Mouse (Mus musculus) embryonic stem cell, embryonic (primary cell): ENCODE measurements at regions not wholly inside any gene's neighbourhood (a gene's known extent, or its start where the extent isn't known, plus 50 kb on each side); places are given as distances from the start of the nearest gene placed in this dataset.

Experiments
- CTCF ChIA-PET, 4 experiments: fragments of 300-600 bp in 2 of 4; fragments of 350-600 bp in 2 of 4; sonication (Branson Sonifier 250); formaldehyde crosslinking; loops; one replicate each; lab custom pipeline; 2022; ENCODE audit warnings: inconsistent platforms in 2 of 4; lab: Charles Lee
- POLR2A ChIA-PET, 4 experiments: fragments of 300-600 bp in 2 of 4; fragments of 350-600 bp in 2 of 4; sonication (Branson Sonifier 250); formaldehyde crosslinking; loops; one replicate each; lab custom pipeline; 2022; ENCODE audit warnings: antibody characterized with exemption in 4 of 4, inconsistent platforms in 1 of 4; lab: Charles Lee

DNA sequence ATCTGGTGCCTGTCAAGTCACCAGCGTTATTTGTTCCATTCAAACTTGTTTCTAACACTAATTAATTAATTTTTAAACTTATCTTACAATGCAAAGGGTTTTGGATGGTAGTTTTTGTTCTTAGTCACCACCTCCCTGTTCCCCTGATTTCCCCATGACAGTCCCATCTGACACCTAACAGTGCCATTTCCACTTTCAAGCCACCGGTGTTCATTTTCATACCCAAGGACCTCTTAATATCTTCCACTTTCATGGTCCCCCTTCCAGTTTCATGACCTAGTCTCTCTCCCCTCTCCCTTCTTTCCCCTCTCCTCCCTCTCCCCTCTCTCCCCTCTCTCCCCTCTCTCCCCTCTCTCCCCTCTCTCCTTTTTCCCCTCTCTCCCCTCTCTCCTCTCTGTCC, 99.3 kb upstream of the Fndc3a start:
- CTCF ChIA-PET, result no interaction called here
- POLR2A ChIA-PET, result no interaction called here

DNA sequence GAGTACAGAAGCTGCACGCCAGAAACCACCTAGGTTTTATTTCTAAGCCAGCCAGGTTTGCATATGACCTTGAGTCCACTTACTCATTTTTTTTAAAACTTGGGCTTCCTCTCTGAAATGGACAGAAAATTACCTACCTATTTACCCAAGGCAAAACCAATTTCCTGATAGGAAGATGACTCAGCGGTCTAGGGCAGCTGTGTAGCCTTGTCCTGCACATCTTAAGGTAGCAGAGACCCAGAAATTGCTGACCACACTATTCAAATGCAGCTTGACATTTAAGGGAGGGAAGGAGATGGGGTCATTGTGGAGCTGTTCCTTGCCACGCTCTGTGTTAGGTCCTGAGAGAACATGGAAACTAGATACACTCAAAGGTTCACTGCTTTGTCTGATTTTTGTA, 98.1 kb upstream of the Fndc3a start:
- ChIA-PET POLR2A (no interaction called here), CTCF (interaction anchor here in 1 of 4 experiments (0.5 kb wide), 1 partner anchor 1289 kb away, joined by 3 read pairs; no protein-coding TSS in a partner anchor)

- ChIA-PET POLR2A (interaction anchor here in 1 of 4 experiments (1.5 kb wide), 1 partner anchor 41 kb away, joined by 4 read pairs; no protein-coding TSS in a partner anchor), CTCF (no interaction called here)
Observed at GRCm38 (mm10) chr14:72807286-72807685, 97.5 kb upstream of the Fndc3a start.

- CTCF ChIA-PET, result interaction anchor here in 2 of 4 experiments (0.5 to 0.6 kb wide), 2 partner anchors 51 to 300 kb away, joined by 3 read pairs; no protein-coding TSS in a partner anchor
- POLR2A ChIA-PET, result interaction anchor here in 2 of 4 experiments (1.0 to 1.5 kb wide), 2 partner anchors 41 kb away, joined by 3 to 4 read pairs; no protein-coding TSS in a partner anchor
Observed at GRCm38 (mm10) chr14:72806598-72806997, 96.8 kb upstream of the Fndc3a start.

DNA sequence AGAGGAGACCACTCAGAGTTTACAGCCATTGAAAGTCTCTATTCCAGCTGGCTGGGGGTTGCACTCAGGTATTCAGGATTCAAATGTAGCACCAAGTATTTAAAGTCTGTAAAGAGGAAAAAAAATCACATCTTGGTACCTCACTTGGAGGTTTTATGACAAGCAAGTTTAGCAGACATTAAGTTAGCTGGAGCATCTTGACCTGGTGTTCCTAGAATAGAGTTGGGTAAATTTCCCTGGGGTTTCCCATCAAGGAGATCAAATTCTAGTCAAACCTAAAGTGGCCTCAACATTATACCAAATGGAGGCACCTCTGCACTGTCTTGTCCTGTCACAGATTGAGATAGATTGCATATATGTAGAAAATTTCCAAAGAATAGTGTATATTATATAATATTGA, 93.8 kb upstream of the Fndc3a start:
- CTCF ChIA-PET, result no interaction called here
- POLR2A ChIA-PET, result no interaction called here

- ChIA-PET POLR2A (interaction anchor here in 1 of 4 experiments (1.6 kb wide), 1 partner anchor 9 kb away, joined by 3 read pairs; no protein-coding TSS in a partner anchor), CTCF (no interaction called here)
Observed at GRCm38 (mm10) chr14:72790654-72791053, 80.9 kb upstream of the Fndc3a start.

DNA sequence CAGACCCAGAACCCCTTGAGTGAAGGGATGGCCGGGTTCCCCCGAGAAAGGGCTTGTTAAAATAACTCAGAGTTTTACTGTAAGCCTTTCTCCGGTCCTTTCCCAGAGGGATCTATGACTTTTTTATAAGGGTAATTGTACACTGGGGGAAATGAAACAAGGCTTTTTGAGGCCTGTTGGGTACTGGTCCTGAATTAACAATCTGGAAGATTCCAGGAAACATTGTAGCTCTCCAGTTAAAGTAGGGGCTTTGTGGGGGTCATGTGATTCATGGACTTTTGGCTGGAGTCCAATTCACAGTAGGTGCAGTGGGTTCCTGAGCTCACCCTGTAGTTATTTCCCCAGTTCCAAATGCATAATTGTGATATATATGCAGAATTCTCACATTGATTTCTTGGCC, 77.1 kb upstream of the Fndc3a start:
- ChIA-PET POLR2A (no interaction called here), CTCF (no interaction called here)

DNA sequence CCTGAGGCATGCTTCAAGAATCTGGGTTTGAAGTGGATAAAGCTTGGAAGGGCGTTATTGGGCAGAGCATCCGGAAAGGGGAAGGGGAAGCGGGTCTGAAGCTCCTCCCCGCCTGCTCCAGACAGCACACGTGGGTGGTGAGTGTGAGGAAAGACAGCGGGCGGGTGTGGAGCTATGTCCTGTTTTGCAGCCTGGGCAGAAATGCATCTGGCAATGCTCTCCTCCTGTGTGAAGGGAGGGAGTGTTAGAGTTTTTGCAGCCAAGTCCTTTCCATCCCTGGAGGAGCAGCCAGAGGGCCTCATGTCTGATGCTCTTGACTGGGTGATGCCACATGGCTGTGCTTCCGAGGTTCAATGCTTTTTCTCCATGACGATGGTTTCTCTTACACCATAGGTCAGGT, 73.4 kb upstream of the Fndc3a start:
- ChIA-PET POLR2A (no interaction called here), CTCF (no interaction called here)

- ChIA-PET POLR2A (interaction anchor here in 2 of 4 experiments (0.6 to 0.7 kb wide), 2 partner anchors 150 to 603 kb away, joined by 3 to 5 read pairs; no protein-coding TSS in a partner anchor), CTCF (interaction anchor here in 1 of 4 experiments (0.6 kb wide), 1 partner anchor 130 kb away, joined by 14 read pairs; no protein-coding TSS in a partner anchor)
Observed at GRCm38 (mm10) chr14:72779446-72779845, 69.6 kb upstream of the Fndc3a start.

DNA sequence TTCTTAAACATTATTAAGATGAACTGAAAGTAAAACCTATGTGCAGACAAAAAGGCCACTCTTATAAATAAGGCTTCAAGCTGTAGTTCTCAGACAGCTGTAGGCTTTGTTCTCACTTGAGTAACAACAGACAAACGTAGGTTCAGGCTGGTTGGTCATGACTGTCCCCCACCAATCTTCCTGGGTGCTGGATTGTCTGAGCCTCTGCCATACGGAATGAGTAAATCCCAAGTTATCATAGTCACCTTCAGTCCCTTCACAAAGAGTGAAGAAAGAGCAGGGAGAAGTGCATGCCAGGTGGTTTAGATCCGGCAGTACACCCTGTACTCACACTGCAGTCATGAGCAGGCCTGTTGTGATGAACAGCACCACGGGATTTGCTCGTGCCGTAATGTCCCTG, 69.0 kb upstream of the Fndc3a start:
- ChIA-PET CTCF (no interaction called here), POLR2A (no interaction called here)

DNA sequence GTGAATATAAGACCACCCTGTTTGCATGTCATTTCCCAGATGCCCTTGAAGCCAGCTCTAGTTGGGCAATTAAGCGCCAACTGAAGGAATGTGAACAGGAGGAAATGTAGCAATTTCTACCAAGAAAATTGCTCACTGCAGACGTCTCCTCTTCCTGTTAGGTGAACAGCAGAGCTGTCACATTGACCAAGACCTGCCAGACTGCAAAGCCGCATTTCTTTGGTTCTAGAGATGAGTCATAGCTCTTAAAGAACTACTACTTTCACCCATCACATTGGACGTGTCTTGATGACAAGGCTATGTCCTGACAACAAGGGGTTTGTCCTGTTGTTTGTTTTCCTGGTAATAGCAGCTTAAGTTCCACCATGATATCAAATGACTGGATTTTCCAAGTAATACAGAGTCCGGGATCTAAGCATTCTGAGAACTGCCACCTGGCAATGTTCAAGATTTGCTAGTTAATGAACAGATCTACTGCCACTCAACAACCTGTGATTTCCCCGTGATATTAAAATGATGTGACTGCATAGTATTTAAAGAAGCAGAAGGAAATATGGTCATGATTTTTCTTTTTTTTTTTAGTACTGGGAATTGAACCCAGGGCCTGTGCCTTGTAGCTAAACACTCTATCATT, 68.2 kb upstream of the Fndc3a start:
- POLR2A ChIA-PET, result interaction anchor here in 1 of 4 experiments (0.6 kb wide), 1 partner anchor 80 kb away, joined by 5 read pairs; no protein-coding TSS in a partner anchor
- CTCF ChIA-PET, result no interaction called here

- CTCF ChIA-PET, result no interaction called here
Observed at GRCm38 (mm10) chr14:72770237-72770636, 60.4 kb upstream of the Fndc3a start.

DNA sequence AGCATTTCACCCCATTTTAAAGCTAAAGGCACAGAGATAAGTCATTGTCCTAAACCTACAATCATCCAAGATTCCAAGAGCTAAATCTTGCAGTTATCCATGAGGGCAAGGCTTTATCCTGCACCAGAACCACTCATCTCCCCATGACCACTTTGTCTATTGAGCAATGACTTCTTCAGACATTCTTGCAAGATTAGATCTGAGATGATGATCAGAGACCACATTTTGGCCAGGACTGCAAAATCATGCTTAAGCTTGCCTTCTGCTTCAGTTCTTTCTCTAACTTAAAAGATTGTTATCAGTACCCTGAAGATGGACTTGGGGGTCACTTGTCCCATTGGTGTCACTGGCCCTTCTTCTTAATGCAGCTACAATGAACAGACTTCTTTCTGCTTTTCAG, 50.3 kb upstream of the Fndc3a start:
- CTCF ChIA-PET, result interaction anchor here in 1 of 4 experiments (0.6 kb wide), 1 partner anchor 247 kb away, joined by 4 read pairs; no protein-coding TSS in a partner anchor
- POLR2A ChIA-PET, result no interaction called here

More at GRCm38 (mm10) chr14:72770237-72770636, 60.4 kb upstream of the Fndc3a start:
- POLR2A ChIA-PET, result no interaction called here
